Mouse (Mus musculus): ENCODE data around the gene Dvl1.

DNA sequence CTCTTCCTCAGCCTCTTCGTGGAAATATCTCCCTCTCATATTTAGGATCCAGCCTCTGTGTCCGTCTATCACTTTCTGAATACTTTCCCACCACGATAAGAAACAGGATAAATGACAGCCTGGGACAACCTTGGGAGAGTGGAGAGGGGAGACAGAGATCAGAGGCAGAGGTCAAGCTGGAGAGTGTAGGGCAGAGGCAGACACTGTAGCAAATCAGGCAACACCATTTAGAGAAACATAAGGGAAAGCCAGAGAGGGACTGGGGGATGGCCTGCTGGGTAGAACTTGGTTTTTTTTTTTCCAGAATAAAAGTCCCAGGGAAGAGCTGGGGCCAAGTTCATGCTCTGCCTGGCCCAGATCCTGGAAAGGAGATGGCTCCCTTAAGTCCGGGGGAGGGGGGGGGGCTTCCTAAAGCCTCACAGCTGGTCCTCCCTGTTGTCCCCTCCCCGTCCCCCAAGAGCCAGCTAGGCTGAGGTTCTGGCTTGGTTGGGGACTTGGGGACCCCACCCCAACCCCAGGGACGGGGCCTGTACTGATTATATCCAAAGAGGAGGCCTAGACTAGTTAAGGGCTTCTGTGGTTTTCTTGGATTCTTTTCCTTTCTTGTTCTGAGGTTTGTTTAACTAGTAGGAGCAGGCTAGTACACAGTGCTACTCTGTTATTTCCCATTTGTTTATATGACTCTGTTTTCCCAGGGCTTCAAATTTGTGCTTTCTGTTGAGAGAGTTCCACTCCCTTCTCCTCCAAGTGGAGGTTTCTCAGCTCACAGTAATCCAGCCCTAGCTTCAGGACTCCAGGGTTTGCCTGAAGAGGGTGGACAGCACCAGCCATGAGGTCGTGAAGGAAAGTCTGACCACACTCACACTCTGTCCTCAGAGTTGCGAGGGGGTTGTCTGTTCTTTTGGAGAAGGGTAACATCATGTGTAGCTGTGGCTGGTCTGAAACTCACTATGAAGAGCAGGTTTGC, 8.7 kb upstream of the Dvl1 start:
- TF ChIP-seq CTCF (IDR thresholded peaks at IDR 0.05; ENCODE audit: low read depth) = no peak
- no peak for TF ChIP-seq EP300 (IDR thresholded peaks at IDR 0.05; ENCODE audit: low read depth)
